Mouse (Mus musculus): ENCODE measurements around the gene Mmp2. TPM values are rescaled to one million over a fixed set of nuclear protein-coding genes. Genes with fewer than 3 reads are reported as not detected.
A peak's percentile ranks its signal among the peaks of the same experiment; 100 is the strongest.
"Not testable (repeated sequence)": the region's sequence is repeated elsewhere in the genome, so short reads cannot be mapped to it uniquely, and the experiment has no call there.

The Mmp2 gene
- 2.7 TPM in 1 of 2 replicates, not detected in the other for total RNA-seq (2014; fragmentation: Nextera tagmentation)
- 0.36 and 0.39 TPM in 2 replicates for total RNA-seq (2017)

- ATAC-seq (replicated peaks; ENCODE audit: poor library complexity, severe bottlenecking) = peak; percentile 42; the same call in 1 of the 2 replicates
Observed at GRCm38 (mm10) chr8:92827243-92828034, at the start of gene Mmp2. Gene Mmp2 (plus strand): TSS chr8:92827291.

GRCm38 (mm10) chr8:92780976-92781375 lies 46.1 kb upstream of the Mmp2 start:
- no peak for ATAC-seq (replicated peaks; ENCODE audit: poor library complexity, severe bottlenecking)

GRCm38 (mm10) chr8:92783906-92784610 lies 43.0 kb upstream of the Mmp2 start:
- no peak for ATAC-seq (replicated peaks; ENCODE audit: poor library complexity, severe bottlenecking)

GRCm38 (mm10) chr8:92790835-92791234 lies 36.3 kb upstream of the Mmp2 start:
- no peak for ATAC-seq (replicated peaks; ENCODE audit: poor library complexity, severe bottlenecking)

DNA sequence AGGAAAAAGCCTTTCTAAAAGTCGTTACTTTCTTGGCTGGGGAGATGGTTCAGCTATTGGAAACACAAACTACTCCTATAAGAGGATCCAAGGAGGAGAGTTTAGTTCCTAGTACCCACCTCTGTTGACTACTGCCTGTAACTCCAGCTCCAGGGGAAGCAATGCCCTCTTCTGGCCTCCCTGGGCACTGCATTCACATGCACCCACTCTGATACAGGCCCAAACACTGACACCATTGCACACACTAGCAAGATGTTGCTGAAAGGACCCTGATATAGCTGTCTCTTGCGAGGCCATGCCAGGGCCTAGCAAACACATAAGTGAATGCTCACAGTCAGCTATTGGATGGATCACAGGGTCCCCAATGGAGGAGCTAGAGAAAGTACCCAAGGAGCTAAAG lies 35.1 kb upstream of the Mmp2 start:
- not testable (repeated sequence) for ATAC-seq (replicated peaks; ENCODE audit: poor library complexity, severe bottlenecking)

- peak; percentile 50; the same call in 1 of the 2 replicates for ATAC-seq (replicated peaks; ENCODE audit: poor library complexity, severe bottlenecking)
Observed at GRCm38 (mm10) chr8:92793852-92794580, 33.1 kb upstream of the Mmp2 start.

DNA sequence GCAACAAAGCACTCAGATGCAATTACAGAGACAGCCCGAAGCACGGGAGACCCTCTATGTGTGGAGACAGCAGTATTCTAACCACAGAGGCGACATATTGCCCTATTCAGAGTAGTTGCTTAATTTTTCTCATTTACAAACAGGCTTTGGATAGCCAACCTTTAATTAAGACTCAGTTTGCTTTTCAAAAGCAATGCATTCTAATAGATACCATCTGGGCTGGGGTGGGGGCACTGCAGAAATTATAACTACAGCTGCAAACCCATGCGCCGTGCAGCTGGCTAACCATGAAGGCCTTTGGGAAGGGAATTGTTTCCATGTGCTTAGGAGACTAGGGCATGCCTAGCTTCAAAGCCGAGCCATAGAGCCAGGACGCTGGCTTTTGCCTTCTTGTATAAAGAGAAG lies 29.6 kb upstream of the Mmp2 start:
- ATAC-seq (replicated peaks; ENCODE audit: poor library complexity, severe bottlenecking) = no peak

DNA sequence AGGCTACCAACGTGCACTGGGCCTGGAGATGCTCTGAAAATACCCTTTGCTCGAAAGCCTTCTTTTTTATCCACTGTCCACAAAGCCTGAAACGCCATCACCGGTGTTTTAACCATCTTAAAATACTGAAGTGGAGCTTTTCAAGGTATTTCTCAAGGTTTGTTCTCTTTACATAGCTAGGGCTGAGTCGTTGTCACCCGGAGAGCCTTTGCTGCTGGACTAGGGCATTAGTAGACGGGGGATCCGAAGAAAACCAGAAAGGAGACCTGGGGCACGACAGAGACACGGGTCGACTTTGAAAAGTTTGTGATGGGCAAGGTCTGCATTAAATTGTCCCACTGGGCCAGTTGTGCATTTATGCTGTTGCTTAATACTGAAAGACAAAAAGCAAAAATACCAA lies 27.7 kb upstream of the Mmp2 start:
- ATAC-seq (replicated peaks; ENCODE audit: poor library complexity, severe bottlenecking) = no peak

DNA sequence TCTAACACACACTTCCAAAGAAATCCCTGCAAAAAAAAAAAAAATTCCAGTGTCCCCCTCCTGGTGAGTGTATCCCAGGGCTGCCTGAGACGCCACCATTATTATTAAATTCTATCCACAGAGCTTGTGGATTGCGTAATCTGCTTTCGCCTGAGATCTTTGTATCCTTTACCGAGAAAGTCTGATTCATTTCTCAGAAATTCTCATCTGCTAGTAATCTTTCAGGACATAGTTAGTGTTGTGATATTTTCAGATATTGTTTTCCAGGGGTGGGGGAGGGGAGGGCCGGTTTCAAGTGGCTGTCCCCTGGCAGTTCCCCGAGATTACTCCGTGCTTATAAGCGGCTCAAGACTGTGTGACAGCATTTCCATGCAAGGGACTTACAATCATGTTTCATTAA lies 25.9 kb upstream of the Mmp2 start:
- ATAC-seq (replicated peaks; ENCODE audit: poor library complexity, severe bottlenecking) = no peak

GRCm38 (mm10) chr8:92802591-92802990 lies 24.5 kb upstream of the Mmp2 start:
- ATAC-seq (replicated peaks; ENCODE audit: poor library complexity, severe bottlenecking) = no peak

DNA sequence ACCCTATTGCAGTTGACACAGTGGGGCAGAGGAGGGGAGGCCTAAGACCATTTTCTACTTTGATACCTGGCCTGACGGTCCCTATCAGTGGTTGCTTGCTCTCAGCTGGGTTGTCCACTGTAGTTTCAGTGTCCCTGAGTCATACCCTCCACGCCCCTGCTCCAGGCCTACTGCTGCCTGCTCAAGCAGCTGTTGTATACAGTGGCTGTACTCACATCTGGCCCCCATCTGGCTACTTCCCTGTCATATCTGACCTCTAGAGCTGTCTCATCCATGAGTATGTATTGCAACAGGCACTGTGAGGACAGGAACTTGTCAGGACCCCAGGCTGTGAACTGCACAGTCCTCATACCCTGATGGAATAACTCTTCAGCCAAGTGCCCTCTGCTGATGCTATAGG lies 14.3 kb upstream of the Mmp2 start:
- peak; percentile 33; the same call in 1 of the 2 replicates for ATAC-seq (replicated peaks; ENCODE audit: poor library complexity, severe bottlenecking)

DNA sequence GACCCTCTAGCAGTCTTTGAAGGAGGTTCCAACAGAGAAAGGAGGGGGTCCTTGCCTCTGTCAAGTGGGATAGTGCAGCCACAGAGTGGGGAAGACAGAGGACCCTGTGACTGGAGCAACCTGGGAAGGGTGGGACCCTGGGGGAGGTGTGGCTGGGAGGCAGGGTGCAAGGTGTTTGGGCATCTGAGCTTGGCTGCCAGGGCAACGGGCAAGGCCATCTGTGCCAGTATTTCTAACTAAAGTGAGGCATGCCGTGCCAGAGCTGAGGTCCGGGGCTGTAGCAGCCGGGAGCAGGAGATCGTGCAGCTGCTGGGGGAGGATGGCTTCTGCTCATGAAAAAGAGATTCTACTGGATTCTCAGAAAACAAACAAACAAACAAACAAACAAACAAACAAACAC lies 11.4 kb upstream of the Mmp2 start:
- ATAC-seq (replicated peaks; ENCODE audit: poor library complexity, severe bottlenecking) = no peak

DNA sequence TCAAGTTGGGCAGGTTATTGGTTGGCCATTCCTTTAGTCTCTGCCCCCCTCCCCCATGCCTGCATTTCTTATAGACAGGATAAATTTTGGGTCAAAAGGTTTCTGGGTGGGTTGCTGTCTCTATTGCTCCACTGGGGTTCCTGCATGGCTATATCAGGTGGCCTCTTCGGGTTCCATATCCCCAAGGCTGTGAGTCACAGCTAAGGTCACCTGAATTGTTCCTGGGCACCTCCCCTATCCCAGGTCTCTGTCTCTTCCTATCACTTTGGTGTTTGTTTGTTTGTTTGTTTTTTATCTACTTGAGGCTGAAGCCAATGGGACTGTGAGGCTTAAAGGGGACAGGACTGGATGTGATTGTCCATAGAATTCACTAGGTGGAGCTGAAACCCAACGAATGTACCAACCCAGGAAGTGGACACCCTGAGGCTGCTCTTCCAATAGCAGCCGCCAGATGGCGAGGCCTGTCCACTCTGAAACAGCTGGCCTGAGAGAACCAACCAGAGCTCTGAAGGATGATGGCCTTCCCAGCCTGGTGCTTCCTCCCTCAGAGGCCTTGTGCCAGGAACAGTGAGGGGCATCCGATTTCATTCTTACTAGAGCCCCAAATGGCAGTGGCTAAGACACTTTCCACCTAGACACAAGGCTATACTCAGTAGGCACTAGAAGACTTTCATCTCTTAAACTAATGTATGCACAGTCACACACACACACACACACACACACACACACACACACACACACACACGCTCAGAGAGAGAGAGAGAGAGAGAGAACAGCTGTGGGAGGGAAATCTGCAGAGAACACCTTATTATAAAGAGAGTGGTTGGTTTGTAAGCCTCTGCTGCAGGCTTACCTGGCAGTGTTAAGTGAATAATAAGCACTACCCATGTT lies 8.9 kb upstream of the Mmp2 start:
- ATAC-seq (replicated peaks; ENCODE audit: poor library complexity, severe bottlenecking) = peak; percentile 96

DNA sequence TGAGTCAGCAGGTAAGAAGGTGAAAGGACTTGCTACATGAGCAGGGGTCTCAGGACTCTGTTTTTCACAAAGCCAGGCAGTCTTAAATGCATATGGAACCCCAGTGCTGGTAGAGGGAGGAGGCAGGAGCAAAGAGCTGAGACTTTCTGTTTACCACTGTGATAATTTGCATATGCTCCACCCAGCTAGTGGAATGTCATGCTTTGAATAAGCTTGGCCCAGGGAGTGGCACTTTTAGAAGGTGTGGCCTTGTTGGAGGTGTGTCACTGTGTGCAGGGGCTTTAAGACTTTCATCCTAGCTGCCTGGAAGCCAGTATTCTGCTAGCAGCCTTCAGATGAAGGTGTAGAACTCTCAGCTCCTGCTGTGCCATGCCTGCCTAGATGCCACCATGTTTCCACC lies 5.9 kb upstream of the Mmp2 start:
- no peak for ATAC-seq (replicated peaks; ENCODE audit: poor library complexity, severe bottlenecking)

GRCm38 (mm10) chr8:92822386-92822785 lies 4.7 kb upstream of the Mmp2 start:
- ATAC-seq (replicated peaks; ENCODE audit: poor library complexity, severe bottlenecking) = peak; percentile 45

DNA sequence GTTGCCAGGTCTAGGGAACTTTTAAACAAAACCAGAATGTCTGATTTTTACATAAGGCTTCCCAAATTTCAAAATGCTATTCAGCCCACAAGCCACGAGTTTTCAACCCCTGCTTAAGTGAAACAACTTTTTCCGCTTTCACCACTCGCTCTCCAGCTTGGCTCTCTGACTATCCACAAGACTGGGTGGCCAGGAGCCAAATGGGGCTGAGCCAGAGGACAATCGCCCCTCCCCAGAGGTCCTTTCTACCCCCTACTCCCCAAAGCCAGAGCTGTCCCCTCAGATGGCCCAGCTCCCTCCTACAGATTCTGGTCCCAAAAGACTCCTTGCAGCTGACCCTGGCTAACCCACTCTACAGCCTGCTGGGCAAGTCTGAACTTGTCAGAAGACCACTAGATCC lies 1.1 kb upstream of the Mmp2 start:
- ATAC-seq (replicated peaks; ENCODE audit: poor library complexity, severe bottlenecking) = peak; percentile 11; the same call in 1 of the 2 replicates

DNA sequence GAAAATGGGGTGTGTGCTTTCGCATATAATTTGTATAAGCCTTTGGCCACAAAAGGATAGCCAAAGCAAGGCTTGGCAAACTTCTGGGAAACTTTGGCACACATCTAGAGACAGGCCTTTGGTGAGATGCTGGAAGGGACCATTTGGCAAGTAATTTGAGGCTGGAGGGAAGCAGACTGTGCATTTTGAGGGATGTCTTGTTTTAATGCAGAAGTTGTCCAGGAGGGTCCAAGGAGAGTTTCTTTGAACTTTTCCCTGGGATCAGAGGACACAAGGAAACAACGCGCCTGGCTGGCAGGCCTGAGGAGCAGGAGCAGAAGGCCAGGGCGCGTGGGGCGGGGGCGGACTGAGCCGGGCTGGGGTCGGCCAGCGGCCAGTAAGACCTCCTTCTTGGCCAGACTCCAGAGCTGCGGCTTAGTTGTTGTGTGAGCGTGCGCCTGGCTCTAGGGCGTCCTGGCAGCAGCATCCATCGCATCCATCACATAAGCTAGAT lies 1.2 kb downstream of the Mmp2 start:
- ATAC-seq (replicated peaks; ENCODE audit: poor library complexity, severe bottlenecking) = no peak

- peak; percentile 44 for ATAC-seq (replicated peaks; ENCODE audit: poor library complexity, severe bottlenecking)
Observed at GRCm38 (mm10) chr8:92834065-92834731, 7.1 kb downstream of the Mmp2 start.
